Mouse (Mus musculus): ENCODE data around the gene Ubxn11. TPM values are rescaled to one million over a fixed set of nuclear protein-coding genes. Genes with fewer than 3 reads are reported as not detected.

Ubxn11 gene
- 10.6 and 11.1 TPM in 2 replicates for total RNA-seq (2023)

DNA sequence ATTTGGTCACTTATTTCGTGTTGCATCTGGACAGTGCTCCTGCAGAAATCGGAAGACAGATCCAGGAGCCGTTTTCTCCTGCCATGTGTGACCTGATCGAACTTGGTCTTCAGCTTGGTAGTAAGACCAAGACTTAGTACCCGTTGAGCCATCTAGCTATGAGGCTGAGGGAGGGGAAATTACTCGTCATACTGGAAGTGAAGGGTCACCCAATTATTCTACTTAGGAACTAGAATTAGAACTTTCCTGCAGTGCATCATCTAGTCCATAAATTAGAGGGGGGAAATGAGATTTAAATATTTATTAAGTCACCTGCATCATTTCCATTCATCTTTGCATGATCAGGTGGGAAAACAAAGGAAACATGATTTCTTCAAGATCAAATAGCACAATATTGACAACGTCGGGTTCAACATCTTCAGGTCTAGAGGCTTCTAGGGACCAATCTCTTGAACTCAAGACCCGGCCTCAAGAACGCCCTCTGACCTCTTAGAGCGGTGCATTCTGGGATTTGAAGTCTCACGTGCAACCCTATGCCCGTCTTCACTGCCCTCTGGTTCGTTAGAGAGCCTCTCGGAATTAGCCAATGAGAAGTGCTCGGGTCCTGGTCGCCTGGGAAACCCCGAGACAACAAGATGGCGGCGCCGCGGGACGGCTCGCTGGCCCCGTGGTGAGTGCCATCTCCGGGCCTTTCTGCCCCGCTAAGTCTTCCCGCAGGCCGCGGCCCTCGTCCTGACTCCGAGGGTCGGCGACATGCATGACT, at the start of gene Ubxn11:
Gene Ubxn11, plus strand, starts transcription at position 592 of the 763 bp plus-strand sequence.

GRCm38 (mm10) chr4:134053538-134053937, 48.8 kb upstream of the Ubxn11 start, which contains the start of gene Zfp683:
Gene Zfp683 (plus strand): TSS chr4:134053838.

DNA sequence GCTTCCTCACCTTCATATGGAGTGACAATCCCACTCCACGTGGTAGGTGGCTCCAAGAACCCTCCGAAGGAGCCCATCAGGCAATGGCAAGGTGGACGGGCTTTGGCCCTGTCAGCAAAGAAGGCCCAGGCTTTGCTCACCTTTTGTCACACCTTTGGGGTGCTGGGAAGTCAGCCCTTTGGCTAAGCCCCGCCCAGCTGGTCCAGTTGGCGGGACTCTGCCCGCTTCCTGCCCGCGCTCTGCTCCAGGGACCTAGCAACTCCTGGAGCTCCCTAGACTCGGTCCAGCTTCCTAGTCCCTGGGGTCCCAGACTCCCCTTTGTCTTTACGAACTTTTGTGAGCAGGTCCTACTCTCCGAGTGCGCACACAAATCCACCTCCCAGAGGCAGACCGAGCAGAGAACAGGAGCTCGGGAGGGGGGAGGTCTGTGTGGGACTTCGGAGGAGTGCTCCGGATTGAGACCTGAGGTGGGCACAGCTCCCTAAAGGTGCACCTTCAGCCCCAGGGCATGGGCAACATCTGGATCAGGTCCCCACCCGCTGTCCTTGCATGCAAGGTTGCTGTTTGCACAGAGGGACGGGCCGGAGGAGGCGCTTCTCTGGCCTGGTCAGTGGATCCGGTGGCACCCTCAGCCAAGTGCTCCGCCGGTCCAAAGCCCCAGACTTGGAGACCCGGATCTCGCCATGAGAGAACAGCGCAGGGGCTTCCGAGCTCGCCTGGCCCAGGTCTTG, 42.1 kb upstream of the Ubxn11 start, which contains the start of gene Crybg2:
Gene Crybg2, plus strand, starts transcription at position 681 of the 731 bp plus-strand sequence.

GRCm38 (mm10) chr4:134094923-134095547, 7.3 kb upstream of the Ubxn11 start, which contains the start of gene Cd52:
Gene Cd52 (minus strand): TSS chr4:134095082.

GRCm38 (mm10) chr4:134128221-134128982, 26.0 kb downstream of the Ubxn11 start, which contains the start of gene Sh3bgrl3:
Gene Sh3bgrl3 (minus strand): TSS chr4:134128789.

Other genes with a start within 250 kb of the Ubxn11 start
- 224 and 233 TPM in 2 replicates for gene Rps6ka1, start 214.8 kb upstream of the Ubxn11 start, total RNA-seq (2023)
- gene Hmgn2, start 133.9 kb upstream of the Ubxn11 start, total RNA-seq (2023), result 1,291 and 1,358 TPM in 2 replicates
- 55.6 and 75.5 TPM in 2 replicates for gene Dhdds, start 101.7 kb upstream of the Ubxn11 start, total RNA-seq (2023)
- gene Lin28a, start 83.7 kb upstream of the Ubxn11 start, total RNA-seq (2023), result 51.1 and 63.5 TPM in 2 replicates
- not detected in 2 replicates for gene Zfp683, start 48.7 kb upstream of the Ubxn11 start, total RNA-seq (2023)
- 0.69 and 2.8 TPM in 2 replicates for gene Crybg2, start 41.8 kb upstream of the Ubxn11 start, total RNA-seq (2023)
- 1,176 and 1,704 TPM in 2 replicates for gene Cd52, start 7.5 kb upstream of the Ubxn11 start, total RNA-seq (2023)
- gene Sh3bgrl3, start 26.2 kb downstream of the Ubxn11 start, total RNA-seq (2023), result 858 and 1,045 TPM in 2 replicates
- gene Cep85, start 84.5 kb downstream of the Ubxn11 start, total RNA-seq (2023), result 11.3 and 11.6 TPM in 2 replicates
- not detected in 2 replicates for gene Gm7534, start 100.4 kb downstream of the Ubxn11 start, total RNA-seq (2023)
- gene Catsper4, start 124.8 kb downstream of the Ubxn11 start, total RNA-seq (2023), result not detected in 2 replicates
- not detected in 2 replicates for gene Cnksr1, start 135.8 kb downstream of the Ubxn11 start, total RNA-seq (2023)
- not detected in 2 replicates for gene E130218I03Rik, start 141.1 kb downstream of the Ubxn11 start, total RNA-seq (2023)
- 3.5 and 3.6 TPM in 2 replicates for gene Zfp593, start 143.0 kb downstream of the Ubxn11 start, total RNA-seq (2023)
- not detected in 2 replicates for gene Gm30191, start 144.4 kb downstream of the Ubxn11 start, total RNA-seq (2023)
- not detected in 2 replicates for gene Grrp1, start 151.5 kb downstream of the Ubxn11 start, total RNA-seq (2023)
- 9.7 and 11.7 TPM in 2 replicates for gene Pdik1l, start 185.3 kb downstream of the Ubxn11 start, total RNA-seq (2023)
- gene Trim63, start 212.6 kb downstream of the Ubxn11 start, total RNA-seq (2023), result not detected in 2 replicates
- not detected in 2 replicates for gene Slc30a2, start 240.6 kb downstream of the Ubxn11 start, total RNA-seq (2023)

Data from neutrophil, adult 65 days (primary cell).